Mouse (Mus musculus) midbrain, embryonic 10.5 days (tissue): ENCODE measurements around the gene Parp8. TPM values are rescaled to one million over a fixed set of nuclear protein-coding genes. Genes with fewer than 3 reads are reported as not detected.
A peak's percentile ranks its signal among the peaks of the same experiment; 100 is the strongest.

Experiments
- DNase-seq: peaks from one replicate; pipeline ENCODE4 v3.0.0-alpha.2; 2017; ENCODE audit warnings: low spot score
- H3K27ac ChIP-seq: fragments of 300-500 bp; sonication (generic); replicated peaks from 2 replicates; pipeline ENCODE4 v1.5.1; 2016; ENCODE audit warnings: mild to moderate bottlenecking
- H3K27me3 ChIP-seq: fragments of 300-500 bp; sonication (generic); 2 replicates; pipeline ENCODE4 v1.6.1; 2016; ENCODE audit warnings: low read depth, mild to moderate bottlenecking; ENCODE audit not compliant: poor library complexity, severe bottlenecking
- H3K36me3 ChIP-seq: fragments of 300-500 bp; sonication (generic); 2 replicates; pipeline ENCODE4 v1.6.1; 2016; ENCODE audit warnings: mild to moderate bottlenecking, moderate library complexity
- H3K4me1 ChIP-seq: fragments of 300-500 bp; sonication (generic); 2 replicates; pipeline ENCODE4 v1.6.1; 2016
- H3K4me3 ChIP-seq: fragments of 300-500 bp; sonication (generic); 2 replicates; pipeline ENCODE4 v1.5.1; 2016; ENCODE audit warnings: mild to moderate bottlenecking, moderate library complexity
- H3K9me3 ChIP-seq: fragments of 300-500 bp; sonication (generic); replicated peaks from 2 replicates; pipeline ENCODE4 v1.6.1; 2016; ENCODE audit warnings: mild to moderate bottlenecking
- WGBS: fragments of 180-500 bp; shearing (Covaris S2); methylation state at CpG from one replicate; pipeline ENCODE4 v1.1.7; 2016; 5-methylcytosine and 5-hydroxymethylcytosine counted together
- polyA plus RNA-seq: library from polyadenylated mRNA; unstranded; fragments of >200 nt; fragmentation: Nextera tagmentation; extraction: Ambion mirVana; gene quantifications from 2 replicates; pipeline ENCODE4 v1.2.1, GENCODE M21; 2016

Gene Parp8
- polyA plus RNA-seq, 1 experiment from 2014 or later: 9.4 TPM

DNA sequence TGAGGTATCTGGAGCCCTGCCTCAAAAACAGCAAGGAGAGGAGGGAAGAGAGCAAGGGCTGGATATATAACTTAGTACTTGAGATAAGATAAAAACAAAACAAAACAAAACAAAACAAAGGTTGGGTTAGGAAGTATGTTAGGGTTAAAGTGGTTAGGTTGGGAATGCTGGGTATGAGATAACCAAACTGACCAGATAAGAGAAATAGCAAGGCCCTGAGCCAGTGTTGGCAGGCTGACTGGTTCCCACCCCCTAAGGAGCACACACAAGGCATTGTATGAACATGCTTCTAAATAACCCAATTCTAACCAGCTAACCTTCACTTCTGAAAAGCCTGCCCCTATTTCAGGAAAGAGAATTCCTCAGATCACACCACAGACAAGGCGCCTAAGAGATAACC is 7.1 kb upstream of the Parp8 start:
- H3K4me3 ChIP-seq: no peak overlapping the region

DNA sequence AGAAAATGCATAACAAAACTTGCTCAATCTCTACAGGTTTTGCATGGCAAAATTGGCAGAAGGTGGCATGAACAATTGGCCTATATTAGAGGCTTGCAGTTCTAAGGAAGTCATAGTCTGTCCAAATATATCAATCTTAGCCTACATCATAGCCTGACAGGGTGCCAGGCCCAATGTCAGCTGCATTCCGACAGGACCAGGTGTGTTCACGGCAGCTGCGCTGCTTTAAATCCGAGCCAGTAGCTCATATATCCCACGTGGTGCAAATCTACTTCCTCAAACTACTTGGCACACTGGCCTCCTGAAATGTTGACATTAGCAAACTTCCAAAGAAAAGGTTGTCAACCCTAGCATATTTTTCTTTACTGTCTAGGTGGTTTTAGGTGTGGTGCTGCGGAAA is 6.2 kb upstream of the Parp8 start:
- 89% methylated on average over 6 of the region's 6 CpGs for WGBS
- no peaks in the 10 kb centered on the region for H3K36me3 ChIP-seq
- peaks cover 19% of the 10 kb centered on the region for H3K27me3 ChIP-seq
- no peaks in the 10 kb centered on the region for H3K9me3 ChIP-seq
- no peak overlapping the region for H3K27ac ChIP-seq
- DNase-seq: no peak
- H3K4me3 ChIP-seq: no peak overlapping the region
- peaks cover 7% of the 10 kb centered on the region; the same call in 1 of the 2 replicates for H3K4me1 ChIP-seq

More for the DNA sequence above, 7.1 kb upstream of the Parp8 start:
- Histone ChIP-seq H3K9me3 (no peaks in the 10 kb centered on the region), H3K27me3 (peaks cover 10% of the 10 kb centered on the region), H3K27ac (no peak overlapping the region), H3K36me3 (no peaks in the 10 kb centered on the region), H3K4me1 (no peaks in the 10 kb centered on the region)
- WGBS: 94% methylated on average over 1 of the region's 1 CpGs
- no peak for DNase-seq

DNA sequence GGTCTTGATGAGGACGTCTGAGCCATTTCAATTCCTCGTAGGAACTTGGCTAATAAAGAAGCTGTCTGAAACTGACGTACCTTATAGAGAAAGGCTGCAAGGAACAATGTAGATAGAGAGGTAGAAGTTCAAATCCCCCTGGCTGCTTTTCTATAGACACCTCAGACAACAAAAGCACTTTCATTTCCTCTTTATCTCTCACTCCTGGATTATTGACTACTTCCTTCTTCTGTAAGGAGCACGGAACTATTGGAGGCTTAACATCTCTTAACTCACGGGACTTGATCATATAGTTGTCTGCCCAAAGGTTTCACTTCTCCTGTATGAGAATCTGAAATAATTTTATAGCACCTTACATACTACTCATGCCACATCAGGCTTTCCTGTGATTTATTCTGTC is 2.9 kb upstream of the Parp8 start:
- Histone ChIP-seq H3K9me3 (no peaks in the 10 kb centered on the region), H3K4me1 (peaks cover 26% of the 10 kb centered on the region), H3K27ac (no peak overlapping the region), H3K4me3 (no peak overlapping the region), H3K36me3 (no peaks in the 10 kb centered on the region), H3K27me3 (peaks cover 25% of the 10 kb centered on the region)
- 77% methylated on average over 5 of the region's 5 CpGs for WGBS
- no peak for DNase-seq

DNA sequence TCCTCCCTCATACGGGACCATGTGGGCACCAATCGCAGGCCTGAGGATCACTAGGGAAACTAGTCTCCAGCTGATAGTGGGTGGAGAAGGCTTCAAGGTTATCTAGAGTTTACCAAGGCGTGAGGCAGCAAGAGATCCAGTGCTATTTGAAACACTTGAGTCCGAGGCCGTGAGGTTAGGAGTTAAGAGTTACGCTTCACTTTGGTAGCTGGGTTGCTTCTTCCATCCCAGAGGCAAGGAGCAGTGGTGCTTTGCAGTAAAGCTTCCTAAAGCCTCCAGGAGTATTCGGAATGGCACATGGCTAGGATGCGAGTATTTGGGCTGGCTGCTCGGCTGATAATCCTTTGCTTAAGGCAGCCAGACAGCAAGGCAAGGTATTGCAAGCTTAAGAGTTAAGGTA is 2.0 kb upstream of the Parp8 start:
- H3K4me3 ChIP-seq: no peak overlapping the region
- H3K4me1 ChIP-seq: peaks cover 31% of the 10 kb centered on the region
- no peaks in the 10 kb centered on the region for H3K36me3 ChIP-seq
- WGBS: 79% methylated on average over 9 of the region's 9 CpGs
- DNase-seq: no peak
- no peaks in the 10 kb centered on the region for H3K9me3 ChIP-seq
- peaks cover 25% of the 10 kb centered on the region for H3K27me3 ChIP-seq
- no peak overlapping the region for H3K27ac ChIP-seq

DNA sequence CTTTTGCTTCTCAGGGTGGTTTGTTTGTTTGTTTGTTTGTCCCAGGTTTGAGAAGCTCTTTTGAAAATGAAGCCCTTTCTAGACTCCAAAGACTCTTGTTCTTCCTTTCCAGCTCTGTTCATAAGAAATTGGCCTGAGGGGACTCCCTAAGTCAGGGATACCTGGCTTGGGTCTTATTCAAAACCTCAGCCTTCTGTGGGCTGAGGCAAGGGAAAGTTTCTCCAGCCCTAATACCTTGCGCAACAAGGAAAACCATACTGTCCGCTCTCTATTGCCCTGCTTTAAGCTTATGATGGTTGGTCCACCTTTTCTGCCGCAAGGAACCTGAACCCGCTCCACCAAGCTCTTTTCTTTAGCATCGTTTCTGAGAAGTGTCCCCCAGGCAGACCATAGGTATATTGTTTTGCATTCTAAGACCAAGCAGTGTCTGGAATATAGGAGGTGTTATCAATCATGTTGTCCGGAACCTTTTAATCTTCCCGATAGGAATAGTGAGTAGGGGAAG is 991 bp upstream of the Parp8 start:
- Histone ChIP-seq H3K4me3 (peak overlapping the region; percentile 84; the same call in 1 of the 2 replicates), H3K4me1 (peaks cover 33% of the 10 kb centered on the region), H3K27me3 (peaks cover 25% of the 10 kb centered on the region), H3K9me3 (no peaks in the 10 kb centered on the region), H3K27ac (no peak overlapping the region), H3K36me3 (no peaks in the 10 kb centered on the region)
- 69% methylated on average over 7 of the region's 7 CpGs for WGBS
- DNase-seq: no peak

DNA sequence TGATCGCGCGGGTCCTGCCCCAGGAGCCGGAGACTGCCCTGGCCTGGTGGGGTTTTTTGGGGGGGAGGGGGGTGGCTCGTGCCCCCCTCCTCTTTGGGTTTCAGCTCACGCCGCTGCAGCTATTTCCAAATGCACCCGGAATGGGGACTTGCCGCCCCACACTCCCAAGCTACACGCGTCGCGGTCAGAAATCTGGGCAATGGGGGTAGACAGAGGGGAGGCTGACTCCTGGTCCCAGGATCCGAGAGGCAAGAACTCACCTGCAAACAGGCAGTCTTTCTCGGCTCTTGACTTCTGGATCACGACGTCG is 466 bp downstream of the Parp8 start:
- Histone ChIP-seq H3K4me3 (peak overlapping the region; percentile 84), H3K27ac (peak overlapping the region; percentile 97), H3K27me3 (peaks cover 25% of the 10 kb centered on the region), H3K4me1 (peaks cover 33% of the 10 kb centered on the region), H3K36me3 (no peaks in the 10 kb centered on the region), H3K9me3 (no peaks in the 10 kb centered on the region)
- WGBS: under 1% methylated on average over 18 of the region's 18 CpGs
- DNase-seq: no peak

DNA sequence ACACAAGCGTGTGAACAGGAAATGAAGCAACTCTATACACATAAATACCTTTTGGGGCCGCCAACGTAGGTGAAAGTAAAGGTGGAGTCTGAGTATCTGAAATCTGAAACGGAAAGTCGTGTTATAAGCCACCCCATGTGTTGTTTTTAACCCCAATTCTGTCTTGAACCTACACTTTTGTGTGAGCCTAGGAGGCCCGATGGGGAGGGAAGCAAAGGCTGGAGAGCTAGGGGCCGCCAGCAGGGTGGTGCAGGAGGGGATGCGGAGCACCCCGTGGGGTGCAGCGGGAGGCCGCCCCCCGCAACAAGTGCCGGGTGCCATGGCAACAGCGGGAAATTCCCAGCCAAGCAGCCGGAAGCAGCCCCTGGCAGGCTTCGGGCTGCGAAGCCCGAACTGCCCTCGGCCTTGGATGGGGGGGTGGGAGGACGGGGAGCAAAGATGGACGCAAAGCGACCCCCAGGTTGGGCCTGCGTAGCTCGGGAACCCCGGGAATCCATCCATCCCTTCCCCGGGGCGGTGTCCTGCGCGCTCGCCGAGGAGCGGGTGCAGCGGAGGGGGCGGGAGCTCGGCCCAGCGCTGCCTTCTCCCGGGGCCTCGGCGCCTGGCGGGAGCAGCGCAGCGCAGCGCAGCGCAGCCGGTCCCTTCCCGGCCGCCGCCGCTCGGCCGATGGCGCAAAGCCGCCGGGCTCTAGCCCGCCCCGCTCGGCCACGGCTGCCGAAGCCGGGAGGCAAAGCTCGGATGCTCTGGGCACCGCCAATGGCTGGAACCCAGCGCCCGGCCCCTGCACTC is 1.0 kb downstream of the Parp8 start:
- H3K27ac ChIP-seq: peak overlapping the region; percentile 97
- H3K4me3 ChIP-seq: peak overlapping the region; percentile 84
- no peaks in the 10 kb centered on the region for H3K9me3 ChIP-seq
- no peaks in the 10 kb centered on the region for H3K36me3 ChIP-seq
- under 1% methylated on average over 39 of the region's 64 CpGs for WGBS
- H3K27me3 ChIP-seq: peaks cover 25% of the 10 kb centered on the region
- H3K4me1 ChIP-seq: peaks cover 33% of the 10 kb centered on the region
- DNase-seq: peak; percentile 85

DNA sequence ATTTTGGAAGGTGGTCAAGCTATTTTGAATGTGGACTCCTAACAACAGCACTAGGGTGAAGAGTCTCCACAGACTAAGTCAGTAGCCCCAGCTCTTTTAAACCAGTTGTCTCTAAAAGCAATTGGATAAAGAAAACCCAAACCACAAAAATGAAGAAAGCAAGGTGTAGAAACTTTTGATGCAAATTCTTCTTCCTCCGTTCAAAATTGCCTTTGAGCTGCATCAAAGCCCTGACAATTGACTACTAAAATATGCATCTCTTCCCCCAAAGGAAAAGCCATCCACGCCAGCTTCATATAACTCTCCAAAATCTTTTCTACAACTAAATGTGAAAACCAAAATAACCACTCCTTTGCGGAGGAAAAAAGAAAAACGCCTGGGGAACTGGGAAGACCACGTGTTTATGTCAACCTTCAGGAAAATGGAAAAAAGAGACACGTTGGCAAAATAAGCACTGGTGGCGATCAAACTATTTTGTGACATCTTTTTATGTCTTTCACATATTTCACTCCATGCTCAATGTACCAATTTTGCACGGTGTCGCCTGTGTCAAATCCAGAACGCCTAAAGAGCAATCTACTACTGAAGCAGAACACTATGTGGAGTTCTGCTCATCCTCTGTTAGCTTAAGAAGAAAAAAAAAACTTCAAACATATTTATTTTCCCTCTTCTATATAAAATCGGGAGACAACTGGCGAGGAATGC is 1.8 kb downstream of the Parp8 start:
- H3K27ac ChIP-seq: peak overlapping the region; percentile 97
- H3K4me3 ChIP-seq: peak overlapping the region; percentile 84
- DNase-seq: no peak
- H3K9me3 ChIP-seq: no peaks in the 10 kb centered on the region
- peaks cover 33% of the 10 kb centered on the region for H3K4me1 ChIP-seq
- peaks cover 25% of the 10 kb centered on the region for H3K27me3 ChIP-seq
- H3K36me3 ChIP-seq: no peaks in the 10 kb centered on the region
- WGBS: 14% methylated on average over 12 of the region's 12 CpGs

DNA sequence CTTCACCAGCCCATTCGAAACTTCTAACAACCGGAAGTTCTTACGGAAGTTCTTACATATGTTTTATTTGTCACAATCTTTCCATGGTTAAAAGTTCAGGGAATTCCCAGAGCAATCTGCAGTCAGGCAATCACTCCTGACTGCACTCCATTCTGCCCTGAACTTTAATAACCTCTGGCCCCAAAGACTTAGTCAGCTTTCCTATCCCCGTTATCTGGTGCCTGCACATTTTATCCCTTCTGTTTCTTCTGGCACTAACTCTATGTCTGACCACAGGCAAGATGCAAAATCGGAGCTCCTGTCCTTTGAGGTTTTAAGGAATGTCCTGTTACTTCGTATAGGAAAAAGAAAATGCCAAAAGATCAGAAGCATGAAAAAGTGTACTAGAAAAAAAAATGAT is 4.7 kb downstream of the Parp8 start:
- H3K4me1 ChIP-seq: peaks cover 17% of the 10 kb centered on the region
- H3K27ac ChIP-seq: no peak overlapping the region
- H3K4me3 ChIP-seq: no peak overlapping the region
- 83% methylated on average over 6 of the region's 6 CpGs for WGBS
- no peak for DNase-seq
- H3K36me3 ChIP-seq: no peaks in the 10 kb centered on the region
- H3K27me3 ChIP-seq: no peaks in the 10 kb centered on the region
- H3K9me3 ChIP-seq: no peaks in the 10 kb centered on the region

DNA sequence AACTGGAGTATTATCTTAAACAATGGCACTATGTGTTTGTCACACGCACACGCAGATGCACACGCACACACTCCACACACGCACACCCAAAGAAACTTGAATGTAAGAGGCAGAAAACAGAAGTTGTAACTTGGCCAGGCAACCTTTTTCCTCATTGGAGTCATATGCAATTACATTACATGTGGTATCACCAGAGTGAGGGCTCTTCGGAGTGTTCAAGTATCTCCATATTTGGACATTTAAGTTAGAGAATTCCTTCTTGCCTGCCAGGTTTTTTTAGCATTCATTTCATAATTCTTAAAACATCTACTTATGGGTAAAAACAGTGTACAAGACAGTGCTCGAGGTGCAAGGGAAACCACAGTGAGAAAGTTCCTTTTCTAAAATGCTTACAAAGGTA is 6.7 kb downstream of the Parp8 start:
- no peak overlapping the region for H3K27ac ChIP-seq
- 94% methylated on average over 6 of the region's 6 CpGs for WGBS

DNA sequence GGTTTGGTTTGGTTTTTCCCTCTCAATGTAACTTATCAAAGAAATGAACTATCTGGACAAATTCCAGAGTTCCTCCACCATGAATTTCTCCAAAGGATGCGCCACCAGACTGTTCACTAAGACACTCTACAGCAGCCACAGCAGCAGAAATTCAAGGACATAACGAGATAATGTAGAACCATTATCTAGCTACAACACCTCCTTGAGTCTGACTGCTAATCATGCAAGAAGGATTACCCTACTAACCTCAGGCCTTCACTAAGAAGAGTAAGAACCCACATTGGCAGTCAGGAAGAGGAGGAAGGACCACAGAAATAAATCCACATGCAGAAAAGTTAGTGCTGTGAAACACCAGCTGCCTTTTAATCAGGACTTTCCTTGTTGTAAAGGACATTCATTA is 11.8 kb downstream of the Parp8 start:
- peaks cover 3% of the 10 kb centered on the region for H3K36me3 ChIP-seq
- DNase-seq: no peak
- WGBS: 88% methylated on average over 2 of the region's 2 CpGs
- no peaks in the 10 kb centered on the region for H3K27me3 ChIP-seq
- H3K4me3 ChIP-seq: no peak overlapping the region
- H3K9me3 ChIP-seq: peaks cover 3% of the 10 kb centered on the region; the same call in 1 of the 2 replicates
- H3K4me1 ChIP-seq: no peaks in the 10 kb centered on the region
- H3K27ac ChIP-seq: no peak overlapping the region

More for the DNA sequence above, 6.7 kb downstream of the Parp8 start:
- H3K36me3 ChIP-seq: no peaks in the 10 kb centered on the region
- H3K9me3 ChIP-seq: no peaks in the 10 kb centered on the region
- H3K4me3 ChIP-seq: no peak overlapping the region
- DNase-seq: no peak
- H3K27me3 ChIP-seq: no peaks in the 10 kb centered on the region
- H3K4me1 ChIP-seq: peaks cover 12% of the 10 kb centered on the region

DNA sequence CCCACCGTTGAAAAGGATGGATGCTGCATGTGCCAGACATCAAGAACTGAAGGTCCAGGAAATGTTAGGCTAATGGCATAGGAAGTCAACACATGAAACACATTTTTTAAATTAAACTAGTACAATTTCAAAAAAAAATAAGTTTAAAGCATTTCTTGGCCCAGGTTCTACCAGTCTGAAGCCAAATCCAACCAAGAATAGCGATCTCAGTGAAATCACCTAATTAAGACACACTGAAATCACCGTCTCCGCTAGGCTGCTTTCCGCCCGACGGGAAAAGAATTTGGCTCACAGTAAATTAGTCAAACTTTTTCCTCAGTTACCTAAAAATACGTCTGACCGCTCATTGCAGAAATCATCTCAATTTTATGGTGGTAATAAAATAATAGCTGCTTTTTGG is 13.3 kb downstream of the Parp8 start:
- Histone ChIP-seq H3K9me3 (peaks cover 3% of the 10 kb centered on the region; the same call in 1 of the 2 replicates), H3K4me3 (no peak overlapping the region), H3K4me1 (no peaks in the 10 kb centered on the region), H3K27ac (no peak overlapping the region), H3K27me3 (no peaks in the 10 kb centered on the region), H3K36me3 (peaks cover 3% of the 10 kb centered on the region)
- DNase-seq: no peak
- WGBS: 97% methylated on average over 9 of the region's 9 CpGs

DNA sequence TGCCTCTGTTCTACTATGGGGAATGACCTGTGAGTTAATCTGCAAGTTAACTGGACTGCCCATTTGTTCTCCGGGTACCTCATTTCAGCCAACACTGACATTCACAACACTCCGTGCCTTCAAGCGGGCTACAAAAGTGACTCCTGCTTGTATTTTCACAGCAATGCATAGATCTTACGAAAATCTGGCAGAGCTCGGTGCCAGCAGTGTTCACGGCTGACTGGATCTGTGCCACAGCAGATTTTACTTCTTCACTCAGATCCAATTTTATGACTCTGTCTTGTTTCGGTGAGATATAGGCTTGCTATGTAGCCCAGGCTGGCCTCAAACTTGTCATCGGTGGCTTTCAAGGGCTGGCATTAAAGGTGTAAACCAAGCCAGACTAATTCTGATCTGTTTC is 15.2 kb downstream of the Parp8 start:
- 90% methylated on average over 8 of the region's 8 CpGs for WGBS
- H3K36me3 ChIP-seq: peaks cover 3% of the 10 kb centered on the region
- H3K4me1 ChIP-seq: no peaks in the 10 kb centered on the region
- no peak overlapping the region for H3K4me3 ChIP-seq
- H3K27ac ChIP-seq: no peak overlapping the region
- DNase-seq: no peak
- H3K9me3 ChIP-seq: peaks cover 3% of the 10 kb centered on the region; the same call in 1 of the 2 replicates
- H3K27me3 ChIP-seq: no peaks in the 10 kb centered on the region
